8 mouse cellular contexts compared by ENCODE assay signal in the genomic region with DNA sequence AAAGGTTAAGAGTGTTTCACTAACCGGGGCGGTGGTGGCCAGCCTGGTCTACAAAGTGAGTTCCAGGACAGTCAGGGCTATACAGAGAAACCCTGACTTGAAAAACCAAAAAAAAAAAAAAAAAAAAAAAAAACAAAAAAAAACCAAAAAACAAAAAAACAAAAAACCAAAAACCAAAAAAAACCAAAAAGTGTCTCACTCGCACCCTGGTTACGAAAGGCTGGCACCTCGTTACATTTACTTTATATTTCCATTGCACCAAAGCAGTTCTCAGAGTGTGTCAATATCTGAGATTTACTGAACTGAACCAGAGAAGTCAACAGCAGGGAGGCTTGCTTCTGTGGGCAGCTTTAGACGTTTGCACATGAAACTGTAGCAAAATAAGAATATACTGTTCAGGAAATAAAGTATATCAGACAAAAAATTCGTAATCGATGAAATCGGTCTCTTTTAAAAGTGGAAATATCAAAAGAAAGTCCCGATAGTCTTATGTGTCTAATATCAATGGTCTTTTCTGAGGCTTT. TPM values are rescaled to one million over a fixed set of nuclear protein-coding genes. Genes with fewer than 3 reads are reported as not detected.
DNase-seq lines count a peak whose midpoint lies in the region; ATAC-seq and TF ChIP-seq lines count a peak whose summit lies in the region.

No protein-coding gene starts in this region.

- peak overlapping the region; percentile 87 for H3K4me2 ChIP-seq in forebrain, embryonic 11.5 days (ENCODE audit: low read depth, low read length, severe bottlenecking)
- peak overlapping the region; percentile 92 for H3K4me2 ChIP-seq in liver, embryonic 12.5 days

- peaks cover 11% of the 10 kb centered on the region for H3K36me3 ChIP-seq in C2C12 (ENCODE audit: control insufficient read depth, insufficient read depth)
- no peaks in the 10 kb centered on the region; the same call in 1 of the 2 replicates for H3K36me3 ChIP-seq in forebrain, embryonic 11.5 days (ENCODE audit: control insufficient read depth, insufficient read depth, low read length)
- peaks cover 17% of the 10 kb centered on the region for H3K36me3 ChIP-seq in liver, embryonic 12.5 days

- peak overlapping the region; percentile 82 for H3K4me3 ChIP-seq in C2C12 (ENCODE audit: insufficient read depth, poor library complexity, severe bottlenecking)
- peak overlapping the region; percentile 95 for H3K4me3 ChIP-seq in forebrain, embryonic 11.5 days (ENCODE audit: low read depth, low read length)
- H3K4me3 ChIP-seq in liver, embryonic 12.5 days: peak overlapping the region; percentile 99

- no peaks in the 10 kb centered on the region; the same call in 1 of the 2 replicates for H3K9me3 ChIP-seq in forebrain, embryonic 11.5 days (ENCODE audit: control insufficient read depth, low read length)
- H3K9me3 ChIP-seq in liver, embryonic 12.5 days (replicated peaks): no peaks in the 10 kb centered on the region

- H3K27me3 ChIP-seq in C2C12 (ENCODE audit: control insufficient read depth, insufficient read depth, insufficient read length): no peaks in the 10 kb centered on the region
- H3K27me3 ChIP-seq in forebrain, embryonic 11.5 days (ENCODE audit: control insufficient read depth, insufficient read depth, low read length): no peaks in the 10 kb centered on the region
- peaks cover 10% of the 10 kb centered on the region for H3K27me3 ChIP-seq in liver, embryonic 12.5 days (replicated peaks)

- peak; percentile 26 for DNase-seq in embryo, embryonic 11 days
- no peak for DNase-seq in embryo, embryonic 9.5 days (ENCODE audit: extremely low spot score)
- DNase-seq in forebrain, embryonic 11.5 days (ENCODE audit: low spot score): no peak
- DNase-seq in layer of hippocampus, adult 18-20 months (ENCODE audit: low spot score in 2 of 2): no peak
- DNase-seq in gastrocnemius, adult 18-20 months (ENCODE audit: low spot score): no peak
- DNase-seq in kidney, adult 8-10 months: no peak

- H3K79me3 ChIP-seq in C2C12 (ENCODE audit: low read depth): peaks cover 41% of the 10 kb centered on the region

- H3K4me1 ChIP-seq in forebrain, embryonic 11.5 days (replicated peaks; ENCODE audit: control insufficient read depth, insufficient read depth, low read length): peaks cover 6% of the 10 kb centered on the region
- peaks cover 21% of the 10 kb centered on the region for H3K4me1 ChIP-seq in liver, embryonic 12.5 days

- H3K79me2 ChIP-seq in C2C12 (ENCODE audit: control insufficient read depth, insufficient read depth): peaks cover 44% of the 10 kb centered on the region

- no peak overlapping the region for H3K9ac ChIP-seq in forebrain, embryonic 11.5 days (ENCODE audit: low read length)
- peak overlapping the region; percentile 92 for H3K9ac ChIP-seq in liver, embryonic 12.5 days

- no peak overlapping the region for H3ac ChIP-seq in C2C12 (ENCODE audit: control insufficient read depth, insufficient read length, low read depth)

- no peak for ATAC-seq in forebrain, embryonic 11.5 days (replicated peaks; ENCODE audit: low FRiP score)
- ATAC-seq in liver, embryonic 12.5 days: no peak

- no peak overlapping the region for H3K27ac ChIP-seq in forebrain, embryonic 11.5 days (ENCODE audit: low read depth, low read length)
- H3K27ac ChIP-seq in liver, embryonic 12.5 days: no peak overlapping the region

- no peak for TF ChIP-seq CTCF in C2C12 (IDR thresholded peaks at IDR 0.05; ENCODE audit: control insufficient read depth, insufficient read depth, insufficient read length)

- WGBS in forebrain, embryonic 11.5 days: 37% methylated on average over 10 of the region's 10 CpGs
- WGBS in liver, embryonic 12.5 days (ENCODE audit: insufficient replicate concordance): 33% methylated on average over 10 of the region's 10 CpGs

TF ChIP-seq in C2C12, 6 proteins besides CTCF, POLR2A, EP300 and RAD21:
- no peak for TF ChIP-seq USF1 (IDR thresholded peaks at IDR 0.05; ENCODE audit: low read depth)

RNA-seq across cellular contexts. Expression of gene Rptor, which starts 0.5 kb away (rescaled TPM):
- polyA plus RNA-seq in C2C12 (2012; fragmentation: generic; extraction: Trizol): 34.8 TPM
- polyA plus RNA-seq in forebrain, embryonic 11.5 days (2014; fragmentation: Nextera tagmentation; extraction: Ambion mirVana): 18.6 and 19.2 TPM in 2 replicates
- 11.3 and 12.5 TPM in 2 replicates for polyA plus RNA-seq in liver, embryonic 12.5 days (2016; fragmentation: Nextera tagmentation; extraction: Ambion mirVana)
- total RNA-seq in layer of hippocampus, adult 18-20 months (2021): 10 to 100 TPM; 56.0 to 61.1 TPM
- total RNA-seq in gastrocnemius, adult 18-20 months (2021): 10 to 100 TPM; 23.3 to 28.1 TPM

RNA-seq across cellular contexts. Expression of gene Nptx1, which starts 54.7 kb away (rescaled TPM):
- 30.2 TPM for polyA plus RNA-seq in C2C12 (2012; fragmentation: generic; extraction: Trizol)
- 3.2 and 3.3 TPM in 2 replicates for polyA plus RNA-seq in forebrain, embryonic 11.5 days (2014; fragmentation: Nextera tagmentation; extraction: Ambion mirVana)
- polyA plus RNA-seq in liver, embryonic 12.5 days (2016; fragmentation: Nextera tagmentation; extraction: Ambion mirVana): 0.04 and 0.06 TPM in 2 replicates
- 100 to 1,000 TPM; 492 to 504 TPM for total RNA-seq in layer of hippocampus, adult 18-20 months (2021)
- under 1 TPM; 0.05 TPM for total RNA-seq in gastrocnemius, adult 18-20 months (2021)
